Mouse (Mus musculus): Measurements from ENCODE around the gene Jup.

DNA sequence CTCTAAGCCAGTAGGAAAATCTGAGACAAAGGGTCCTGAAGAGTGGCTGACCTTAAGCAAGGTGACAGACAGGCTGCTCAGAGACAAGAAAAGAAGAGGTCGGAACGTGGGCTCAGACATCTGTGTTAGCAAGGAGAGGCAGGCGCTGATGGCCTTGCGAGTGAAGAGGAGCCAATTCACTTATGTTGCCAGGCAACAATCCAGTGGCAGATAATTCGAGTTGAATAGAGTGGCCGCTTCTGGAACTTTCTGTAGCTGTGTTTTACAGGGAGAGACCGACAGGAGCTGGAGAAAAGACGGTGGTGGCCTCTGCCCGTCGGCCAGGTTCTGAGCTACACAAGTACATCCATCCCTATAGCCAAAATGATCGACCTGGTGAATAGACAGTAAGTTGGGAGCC is 70.2 kb downstream of the Jup start:
- TF ChIP-seq GATA1 (IDR thresholded peaks at IDR 0.05; ENCODE audit: borderline replicate concordance, low read length) (no peak), FLI1 (IDR thresholded peaks at IDR 0.05; ENCODE audit: low read length) (no peak)
